Mouse (Mus musculus) ES-E14 (cell line): Measurements from ENCODE around the gene Rspo1. TPM values are rescaled to one million over a fixed set of nuclear protein-coding genes. Genes with fewer than 3 reads are reported as not detected.

Experiments
- DNase-seq: peaks from one replicate; pipeline ENCODE4 v3.0.0-alpha.2; 2013; ENCODE audit warnings: low read depth, low spot score
- H3K27ac ChIP-seq: 2 replicates; pipeline ENCODE4 v1.5.1; 2012; ENCODE audit warnings: low read depth, mild to moderate bottlenecking, low read length, moderate library complexity, mixed read lengths; ENCODE audit not compliant: poor library complexity, insufficient read depth, severe bottlenecking
- H3K36me3 ChIP-seq: 2 replicates; pipeline ENCODE4 v1.6.1; 2012; ENCODE audit warnings: mild to moderate bottlenecking, low read length, moderate library complexity, mixed read lengths; ENCODE audit not compliant: control insufficient read depth, poor library complexity, insufficient read depth, severe bottlenecking
- H3K4me1 ChIP-seq, 2 experiments: fragments of 150-350 bp in 1 of 2; sonication (generic) in 1 of 2; 2 replicates each; pipeline ENCODE4 v1.6.1; 2012; ENCODE audit warnings: low read length in 2 of 2, mild to moderate bottlenecking in 1 of 2, mixed read lengths in 1 of 2; ENCODE audit not compliant: control insufficient read depth in 2 of 2, insufficient read depth in 2 of 2, poor library complexity in 1 of 2
- H3K4me3 ChIP-seq, 2 experiments: fragments of 150-350 bp in 1 of 2; sonication (generic) in 1 of 2; 2 replicates each; pipeline ENCODE4 v1.5.1; 2012; ENCODE audit warnings: low read length in 2 of 2, low read depth in 1 of 2, mild to moderate bottlenecking in 1 of 2, mixed read lengths in 1 of 2; ENCODE audit not compliant: insufficient read depth in 1 of 2, poor library complexity in 1 of 2, severe bottlenecking in 1 of 2
- H3K9ac ChIP-seq: 2 replicates; pipeline ENCODE4 v1.6.1; 2012; ENCODE audit warnings: low read depth, mild to moderate bottlenecking, low read length, mixed read lengths; ENCODE audit not compliant: poor library complexity, insufficient read depth, severe bottlenecking
- H3K9me3 ChIP-seq: fragments of 150-350 bp; sonication (generic); 2 replicates; pipeline ENCODE4 v1.6.1; 2012; ENCODE audit warnings: low read depth, mild to moderate bottlenecking, low read length; ENCODE audit not compliant: control insufficient read depth, insufficient read depth
- CHD2 ChIP-seq: IDR thresholded peaks from 2 replicates; pipeline ENCODE4 v1.6.1; 2014; ENCODE audit warnings: mild to moderate bottlenecking, low read depth, low read length, inconsistent platforms
- HCFC1 ChIP-seq: IDR thresholded peaks from 2 replicates; pipeline ENCODE4 v1.6.1; 2012; ENCODE audit warnings: low read length, inconsistent platforms, borderline replicate concordance; ENCODE audit not compliant: insufficient read depth
- MAFK ChIP-seq: IDR thresholded peaks from 2 replicates; pipeline ENCODE4 v1.6.1; 2014; ENCODE audit warnings: mild to moderate bottlenecking, low read depth, low read length, inconsistent platforms; ENCODE audit not compliant: insufficient read depth
- ZC3H11A ChIP-seq: IDR thresholded peaks from 2 replicates; pipeline ENCODE4 v1.6.1; 2012; ENCODE audit warnings: low read depth, mild to moderate bottlenecking, inconsistent platforms, low read length, borderline replicate concordance
- ZNF384 ChIP-seq: IDR thresholded peaks from 2 replicates; pipeline ENCODE4 v1.6.1; 2012; ENCODE audit warnings: low read depth, low read length, inconsistent platforms
- in situ Hi-C, 2 experiments: fragments of 600-800 bp; cut with MboI; formaldehyde crosslinking; loops; one replicate each; pipeline ENCODE4 v1.15.1; 2025; ENCODE audit warnings: low sequenced_read_pairs in 2 of 2, inconsistent platforms in 1 of 2; ENCODE audit not compliant: unreplicated experiment in 2 of 2
- total RNA-seq: library from RNA; depleted of rRNA; stranded (reverse); fragments of 300-350 nt; gene quantifications from 2 replicates; pipeline ENCODE4 v1.2.3, GENCODE M21; 2012

Gene Rspo1
- total RNA-seq, 1 experiment = 3.3 TPM

DNA sequence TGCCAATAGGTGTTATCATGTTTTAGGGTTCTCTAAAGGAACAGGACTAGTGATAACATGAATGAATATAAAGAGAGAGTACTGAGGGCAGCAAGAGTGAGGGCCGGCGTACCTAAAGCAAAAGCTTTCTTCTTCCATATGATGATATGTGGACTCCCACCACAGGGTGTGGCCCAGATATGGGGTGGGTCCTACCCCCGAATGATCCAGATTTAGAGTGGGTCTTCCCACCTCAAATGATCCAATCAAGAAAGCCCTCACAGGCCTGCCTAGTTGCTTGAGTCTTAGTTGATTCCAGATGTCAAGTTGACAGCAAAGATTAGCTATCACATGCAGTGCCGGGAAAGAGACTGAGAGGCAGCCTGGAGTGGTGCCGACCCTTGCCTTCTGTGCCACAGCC lies 42.4 kb upstream of the Rspo1 start:
- no peak for DNase-seq
- H3K4me1 ChIP-seq = no peaks in the 10 kb centered on the region
- no peak overlapping the region for H3K4me3 ChIP-seq
- H3K36me3 ChIP-seq = peaks cover 16% of the 10 kb centered on the region
- no peaks in the 10 kb centered on the region for H3K9me3 ChIP-seq
- no peak for TF ChIP-seq ZNF384
- TF ChIP-seq ZC3H11A = no peak
- no peak for TF ChIP-seq HCFC1
- no peak for TF ChIP-seq CHD2
- no peak for TF ChIP-seq MAFK
- in situ Hi-C loops = loop anchor here in 1 of 2 experiments (10.0 kb wide), 1 partner anchor 111 kb away; no protein-coding TSS in a partner anchor
- no peak overlapping the region for H3K9ac ChIP-seq
- H3K27ac ChIP-seq = no peak overlapping the region

DNA sequence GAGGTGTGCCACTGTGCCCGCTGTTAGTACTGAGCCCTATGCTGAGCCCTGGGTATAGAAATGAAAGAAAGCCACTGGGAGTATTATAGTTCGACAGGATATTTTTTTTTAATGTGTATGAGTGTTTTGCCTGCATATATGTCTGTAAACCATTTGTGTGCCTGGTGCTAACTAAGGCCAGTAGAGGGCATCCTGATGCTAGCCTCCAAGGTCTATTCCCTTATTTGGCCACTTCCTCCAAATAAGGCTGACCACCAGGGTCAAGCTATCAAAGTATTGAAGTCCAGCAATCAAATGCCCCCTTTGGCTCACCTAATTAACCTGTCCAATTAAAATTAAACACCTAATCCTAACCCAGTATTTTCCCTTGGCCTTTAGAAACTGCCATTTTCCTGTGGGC lies 41.3 kb upstream of the Rspo1 start:
- TF ChIP-seq MAFK = no peak
- no peak for TF ChIP-seq CHD2
- no peak for TF ChIP-seq ZNF384
- TF ChIP-seq HCFC1 = no peak
- no peak for TF ChIP-seq ZC3H11A

DNA sequence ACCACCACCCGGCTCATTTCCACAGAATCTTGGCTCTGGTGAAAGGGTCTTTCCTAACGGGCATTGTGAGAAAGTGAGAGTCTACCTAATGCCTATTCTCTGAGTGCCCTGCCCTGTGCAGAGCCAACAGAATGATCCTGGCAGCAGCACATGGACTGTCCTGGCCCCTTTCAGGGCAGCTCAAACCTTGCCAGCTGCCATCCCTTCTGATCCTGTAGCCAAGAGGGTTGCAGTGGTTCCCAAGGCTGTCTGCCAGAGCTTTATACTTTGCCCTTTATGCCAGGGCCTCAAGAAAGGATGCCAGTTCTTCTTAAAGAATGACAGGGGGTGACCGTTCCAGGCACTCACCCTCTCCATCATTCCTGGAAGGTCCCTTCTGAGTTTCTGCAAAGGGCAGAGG lies 36.7 kb upstream of the Rspo1 start:
- Histone ChIP-seq H3K4me1 (no peaks in the 10 kb centered on the region), H3K9me3 (no peaks in the 10 kb centered on the region), H3K27ac (no peak overlapping the region), H3K9ac (no peak overlapping the region), H3K4me3 (no peak overlapping the region), H3K36me3 (no peaks in the 10 kb centered on the region)
- no peak for DNase-seq
- TF ChIP-seq ZC3H11A (no peak), MAFK (no peak), CHD2 (no peak), HCFC1 (no peak), ZNF384 (no peak)
- in situ Hi-C loops = loop anchor here in 1 of 2 experiments (10.0 kb wide), 1 partner anchor 105 kb away; no protein-coding TSS in a partner anchor

More for the DNA sequence above, 41.3 kb upstream of the Rspo1 start:
- Histone ChIP-seq H3K27ac (no peak overlapping the region), H3K4me1 (no peaks in the 10 kb centered on the region), H3K4me3 (no peak overlapping the region), H3K9me3 (no peaks in the 10 kb centered on the region), H3K36me3 (peaks cover 14% of the 10 kb centered on the region), H3K9ac (no peak overlapping the region)
- in situ Hi-C loops = loop anchor here in 1 of 2 experiments (10.0 kb wide), 1 partner anchor 110 kb away; no protein-coding TSS in a partner anchor
- no peak for DNase-seq

DNA sequence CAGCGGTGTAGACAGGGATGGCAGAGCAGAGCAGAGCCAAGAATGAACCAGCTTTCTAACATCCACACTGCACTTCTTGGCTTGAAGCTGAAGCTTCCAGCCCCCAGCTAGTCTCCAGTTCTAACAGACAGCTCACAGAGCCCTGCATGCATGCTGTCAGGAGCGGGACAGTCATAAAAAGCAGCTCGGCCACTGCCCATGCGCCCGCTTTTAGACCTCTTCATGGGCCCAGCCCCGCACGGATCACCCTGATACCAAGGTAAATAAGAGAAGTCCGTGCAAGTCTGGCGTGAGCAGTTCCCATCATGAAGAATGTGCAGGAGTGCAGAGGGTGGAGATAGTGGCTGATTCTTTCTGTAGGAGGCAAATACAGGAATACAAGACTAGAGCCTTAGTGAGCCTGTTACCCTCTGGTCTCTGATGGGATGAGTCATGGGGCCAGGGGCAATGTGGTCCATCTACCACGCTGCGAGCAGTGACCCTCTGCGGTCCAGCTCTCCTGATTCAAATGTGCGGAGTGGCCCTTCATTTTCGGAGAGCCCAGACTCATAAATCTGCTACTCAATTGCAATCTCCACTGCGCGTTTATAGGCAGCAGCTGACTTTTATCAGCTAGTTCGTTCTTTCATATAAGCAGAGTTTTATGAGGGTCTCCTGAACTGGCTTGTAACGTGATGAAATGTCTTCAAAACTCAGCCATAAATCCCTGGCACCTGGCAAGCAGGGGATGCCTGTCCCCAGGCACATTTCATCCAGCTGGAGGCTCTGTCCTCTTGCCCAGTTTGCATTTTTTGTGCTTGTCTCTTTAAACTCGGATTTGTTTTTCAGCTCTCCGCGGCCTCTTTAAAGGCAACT lies 35.8 kb upstream of the Rspo1 start:
- Histone ChIP-seq H3K4me1 (no peaks in the 10 kb centered on the region), H3K9me3 (no peaks in the 10 kb centered on the region), H3K9ac (no peak overlapping the region), H3K4me3 (no peak overlapping the region), H3K36me3 (no peaks in the 10 kb centered on the region), H3K27ac (no peak overlapping the region)
- TF ChIP-seq ZNF384 = no peak
- TF ChIP-seq ZC3H11A = no peak
- no peak for TF ChIP-seq MAFK
- no peak for TF ChIP-seq CHD2
- no peak for TF ChIP-seq HCFC1
- in situ Hi-C loops = no loop called here
- DNase-seq = no peak
